Mouse (Mus musculus) hindbrain, embryonic 13.5 days (tissue): ENCODE data around the gene Cbx4. TPM values are rescaled to one million over a fixed set of nuclear protein-coding genes. Genes with fewer than 3 reads are reported as not detected.

Experiments
- ATAC-seq: fragments of 200-750 bp; cut with Nextera tagmentation; 2 replicates; pipeline ENCODE4 v1.8.0; 2017; ENCODE audit warnings: moderate TSS enrichment; ENCODE audit not compliant: low FRiP score
- H3K27ac ChIP-seq: fragments of 300-500 bp; sonication (generic); 2 replicates; pipeline ENCODE4 v1.5.1; 2015; ENCODE audit warnings: inconsistent platforms, mild to moderate bottlenecking, moderate library complexity
- H3K27me3 ChIP-seq: fragments of 300-500 bp; sonication (generic); 2 replicates; pipeline ENCODE4 v1.6.1; 2015; ENCODE audit warnings: mild to moderate bottlenecking, inconsistent platforms
- H3K36me3 ChIP-seq: fragments of 300-500 bp; sonication (generic); 2 replicates; pipeline ENCODE4 v1.6.1; 2015; ENCODE audit warnings: mild to moderate bottlenecking, inconsistent platforms
- H3K4me1 ChIP-seq: fragments of 300-500 bp; sonication (generic); replicated peaks from 2 replicates; pipeline ENCODE4 v1.6.1; 2015; ENCODE audit warnings: inconsistent platforms
- H3K4me2 ChIP-seq: fragments of 300-500 bp; sonication (generic); 2 replicates; pipeline ENCODE4 v1.6.1; 2015; ENCODE audit warnings: inconsistent platforms, mild to moderate bottlenecking, moderate library complexity
- H3K4me3 ChIP-seq: fragments of 300-500 bp; sonication (generic); 2 replicates; pipeline ENCODE4 v1.5.1; 2015; ENCODE audit warnings: mild to moderate bottlenecking, inconsistent platforms
- H3K9ac ChIP-seq: fragments of 300-500 bp; sonication (generic); 2 replicates; pipeline ENCODE4 v1.6.1; 2015; ENCODE audit warnings: mild to moderate bottlenecking, inconsistent platforms
- H3K9me3 ChIP-seq: fragments of 300-500 bp; sonication (generic); 2 replicates; pipeline ENCODE4 v1.6.1; 2016; ENCODE audit warnings: inconsistent platforms
- WGBS: fragments of 180-500 bp; shearing (Covaris S2); methylation state at CpG from one replicate; pipeline ENCODE4 v1.1.7; 2015; 5-methylcytosine and 5-hydroxymethylcytosine counted together
- polyA plus RNA-seq: library from polyadenylated mRNA; unstranded; fragments of >200 nt; fragmentation: Nextera tagmentation; extraction: Ambion mirVana; gene quantifications from 2 replicates; pipeline ENCODE4 v1.2.1, GENCODE M21; 2015

Cbx4 gene
- polyA plus RNA-seq, 1 experiment from 2014 or later, result 14.1 TPM

DNA sequence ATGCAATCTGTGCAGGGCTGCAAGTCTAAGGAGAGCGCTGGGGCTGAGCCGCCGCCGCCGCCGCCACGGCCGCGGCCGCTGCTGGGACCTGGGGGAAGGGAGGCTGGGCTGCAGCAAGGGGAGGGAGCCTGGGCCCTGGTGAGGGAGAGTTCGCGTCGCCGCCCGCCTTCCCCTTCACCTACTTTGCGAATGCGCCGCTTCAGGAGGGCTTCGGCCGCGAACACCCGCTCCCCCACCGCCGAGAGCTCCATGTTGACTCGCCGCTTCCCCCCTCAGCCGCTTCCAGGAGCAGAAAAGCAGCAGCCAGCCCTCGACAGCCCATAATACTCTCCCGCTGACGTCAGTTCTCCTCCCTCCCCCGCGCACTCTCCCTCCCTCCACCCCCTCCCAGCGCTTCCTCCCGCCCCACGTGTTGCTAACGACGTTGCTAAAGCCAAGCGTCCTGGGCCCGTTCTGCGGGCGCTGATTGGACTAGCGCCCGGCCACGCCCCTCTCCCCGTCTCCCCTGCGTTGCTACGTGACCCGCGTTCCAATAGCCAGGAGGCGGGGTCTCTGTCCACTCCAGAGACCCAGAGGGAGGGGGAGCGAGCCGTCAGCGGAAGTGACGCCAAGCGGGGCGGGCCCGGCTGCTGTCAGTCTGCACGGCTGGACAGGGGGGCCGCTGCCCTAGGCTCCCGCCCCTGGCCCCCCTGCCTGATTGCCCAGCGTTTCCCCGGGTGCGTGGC lies 45.3 kb downstream of the Cbx4 start, which contains the start of gene Cbx8:
Gene Cbx8, minus strand, starts transcription at position 370 of the 725 bp plus-strand sequence.
- H3K36me3 ChIP-seq, result peaks cover 7% of the 10 kb centered on the region
- peak; percentile 90 for ATAC-seq
- H3K9ac ChIP-seq, result peak within 1 kb of the TSS; percentile 89
- peak within 1 kb of the TSS; percentile 94 for H3K27ac ChIP-seq
- under 1% methylated on average over 58 of the region's 63 CpGs for WGBS
- peak within 1 kb of the TSS; percentile 86 for H3K4me2 ChIP-seq
- H3K27me3 ChIP-seq, result peaks cover 82% of the 10 kb centered on the region
- no peaks in the 10 kb centered on the region for H3K9me3 ChIP-seq
- H3K4me1 ChIP-seq, result peaks cover 73% of the 10 kb centered on the region
- peak within 1 kb of the TSS; percentile 74 for H3K4me3 ChIP-seq

DNA sequence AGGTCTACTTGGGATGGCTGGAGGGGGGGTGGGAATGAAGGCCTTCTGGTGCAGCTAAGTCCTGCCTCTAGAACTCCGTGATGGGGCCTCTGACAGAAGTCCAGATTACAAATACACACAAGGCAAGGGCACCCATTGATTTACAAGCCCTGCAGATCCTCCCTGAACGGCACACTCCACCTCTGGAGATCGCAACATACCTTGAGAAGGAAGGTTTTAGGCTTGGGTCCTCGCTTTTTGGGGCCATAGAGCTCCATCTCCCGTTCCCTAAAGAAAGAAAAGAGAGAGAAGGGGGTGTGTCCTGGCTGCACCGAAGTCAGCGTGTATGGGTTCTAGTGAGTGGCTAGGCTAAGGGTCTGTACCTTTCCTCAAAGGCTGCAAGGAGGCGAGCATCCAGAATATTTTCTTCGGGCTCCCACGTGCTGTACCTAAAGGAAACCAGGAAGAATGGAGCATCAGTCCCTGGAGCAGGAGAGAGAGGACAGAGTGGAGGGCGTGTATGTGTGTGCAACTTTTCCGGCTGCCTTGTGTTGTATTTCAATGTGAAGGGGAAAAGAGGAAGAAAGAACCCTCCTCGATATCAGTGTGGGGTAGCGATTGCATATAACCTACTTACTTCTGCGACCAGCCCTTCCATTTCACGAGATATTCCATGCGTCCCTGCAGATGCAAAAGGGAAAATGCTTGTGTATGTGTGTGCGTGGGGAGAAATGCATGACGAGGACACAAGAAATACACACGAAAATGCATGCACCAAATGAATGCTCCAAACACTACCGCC lies 46.1 kb downstream of the Cbx4 start:
- Histone ChIP-seq H3K4me2 (peak overlapping the region; percentile 80), H3K27ac (peak overlapping the region; percentile 91), H3K9ac (peak overlapping the region; percentile 89), H3K27me3 (peaks cover 82% of the 10 kb centered on the region), H3K4me3 (peak overlapping the region; percentile 74), H3K9me3 (no peaks in the 10 kb centered on the region), H3K4me1 (peaks cover 78% of the 10 kb centered on the region), H3K36me3 (peaks cover 7% of the 10 kb centered on the region)
- 5% methylated on average over 21 of the region's 21 CpGs for WGBS
- no peak for ATAC-seq

DNA sequence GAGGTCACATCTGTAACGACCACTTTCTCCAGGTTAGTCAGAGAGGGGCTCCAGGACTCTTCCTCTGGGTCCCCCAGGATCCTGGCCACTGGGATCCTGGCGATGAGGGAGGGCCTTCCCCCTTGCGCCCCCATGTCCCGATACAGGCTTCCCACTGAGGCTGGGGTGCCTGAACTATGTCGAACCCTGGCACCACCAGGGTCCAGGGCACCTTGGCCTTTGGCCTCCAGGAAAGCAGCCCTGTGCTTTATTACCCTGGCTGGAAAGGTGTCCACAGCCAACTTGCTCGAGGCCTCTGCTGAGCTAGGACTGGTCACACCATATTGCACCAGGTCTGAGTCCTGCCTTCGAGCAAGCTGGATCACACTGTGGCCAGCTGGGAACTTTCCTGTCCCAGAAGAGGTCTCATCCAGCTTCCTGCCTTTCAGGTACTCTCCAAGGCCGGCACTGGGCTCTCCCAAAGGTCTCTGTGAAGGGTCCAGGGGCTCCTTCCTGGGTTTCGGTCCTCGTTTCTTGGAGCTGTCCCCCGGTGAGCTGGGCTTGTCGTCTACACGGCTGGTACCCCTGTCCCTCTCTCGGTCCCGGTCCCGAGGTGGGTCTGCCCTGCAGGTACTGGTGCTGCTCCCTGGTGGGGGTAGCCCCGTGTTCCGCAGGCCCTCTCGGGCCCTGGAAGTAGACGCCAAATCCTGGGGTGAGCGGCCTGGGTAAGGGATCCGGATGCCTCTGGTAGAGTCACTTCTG lies 47.1 kb downstream of the Cbx4 start:
- ATAC-seq, result no peak
- H3K9me3 ChIP-seq, result no peaks in the 10 kb centered on the region
- peaks cover 82% of the 10 kb centered on the region for H3K27me3 ChIP-seq
- H3K9ac ChIP-seq, result peak overlapping the region; percentile 89
- peak overlapping the region; percentile 80; the same call in 1 of the 2 replicates for H3K4me2 ChIP-seq
- peaks cover 80% of the 10 kb centered on the region for H3K4me1 ChIP-seq
- H3K4me3 ChIP-seq, result peak overlapping the region; percentile 11; the same call in 1 of the 2 replicates
- no peak overlapping the region for H3K27ac ChIP-seq
- WGBS, result 30% methylated on average over 22 of the region's 22 CpGs
- peaks cover 7% of the 10 kb centered on the region for H3K36me3 ChIP-seq

DNA sequence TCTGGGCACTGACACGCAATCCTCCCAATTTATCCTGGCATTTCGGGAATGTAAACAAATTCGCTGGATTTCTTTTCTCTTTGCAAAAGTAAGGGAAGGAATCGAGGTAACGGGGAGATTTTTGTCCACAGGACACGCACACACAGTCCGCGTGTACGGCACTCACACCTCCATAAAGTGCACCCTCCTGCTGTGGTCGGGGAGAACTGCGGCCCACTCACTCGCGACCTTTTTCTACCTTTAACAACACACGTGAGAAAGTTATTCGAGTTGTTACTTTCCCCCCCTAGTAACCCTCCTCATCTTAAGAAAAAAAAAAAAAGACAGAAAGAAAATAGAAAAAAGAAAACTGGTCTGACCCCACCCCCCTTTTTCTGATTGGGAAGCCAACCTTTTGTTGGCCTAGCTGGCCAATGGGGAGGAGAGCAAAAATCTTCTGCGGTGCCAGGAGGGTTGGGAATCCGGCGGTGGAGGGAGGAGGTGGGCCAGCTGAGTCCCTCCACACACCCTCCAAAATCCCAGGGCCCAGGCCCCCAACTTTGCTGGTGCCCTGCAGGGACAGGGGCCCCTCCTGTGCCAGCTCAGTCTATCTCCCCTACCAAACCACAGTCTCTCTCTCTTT lies 48.1 kb downstream of the Cbx4 start:
- peaks cover 82% of the 10 kb centered on the region for H3K27me3 ChIP-seq
- peak overlapping the region; percentile 43 for H3K4me3 ChIP-seq
- H3K9me3 ChIP-seq, result no peaks in the 10 kb centered on the region
- peaks cover 7% of the 10 kb centered on the region for H3K36me3 ChIP-seq
- H3K9ac ChIP-seq, result peak overlapping the region; percentile 68
- H3K4me2 ChIP-seq, result peak overlapping the region; percentile 70
- WGBS, result 8% methylated on average over 18 of the region's 18 CpGs
- no peak for ATAC-seq
- H3K4me1 ChIP-seq, result peaks cover 82% of the 10 kb centered on the region
- H3K27ac ChIP-seq, result no peak overlapping the region

DNA sequence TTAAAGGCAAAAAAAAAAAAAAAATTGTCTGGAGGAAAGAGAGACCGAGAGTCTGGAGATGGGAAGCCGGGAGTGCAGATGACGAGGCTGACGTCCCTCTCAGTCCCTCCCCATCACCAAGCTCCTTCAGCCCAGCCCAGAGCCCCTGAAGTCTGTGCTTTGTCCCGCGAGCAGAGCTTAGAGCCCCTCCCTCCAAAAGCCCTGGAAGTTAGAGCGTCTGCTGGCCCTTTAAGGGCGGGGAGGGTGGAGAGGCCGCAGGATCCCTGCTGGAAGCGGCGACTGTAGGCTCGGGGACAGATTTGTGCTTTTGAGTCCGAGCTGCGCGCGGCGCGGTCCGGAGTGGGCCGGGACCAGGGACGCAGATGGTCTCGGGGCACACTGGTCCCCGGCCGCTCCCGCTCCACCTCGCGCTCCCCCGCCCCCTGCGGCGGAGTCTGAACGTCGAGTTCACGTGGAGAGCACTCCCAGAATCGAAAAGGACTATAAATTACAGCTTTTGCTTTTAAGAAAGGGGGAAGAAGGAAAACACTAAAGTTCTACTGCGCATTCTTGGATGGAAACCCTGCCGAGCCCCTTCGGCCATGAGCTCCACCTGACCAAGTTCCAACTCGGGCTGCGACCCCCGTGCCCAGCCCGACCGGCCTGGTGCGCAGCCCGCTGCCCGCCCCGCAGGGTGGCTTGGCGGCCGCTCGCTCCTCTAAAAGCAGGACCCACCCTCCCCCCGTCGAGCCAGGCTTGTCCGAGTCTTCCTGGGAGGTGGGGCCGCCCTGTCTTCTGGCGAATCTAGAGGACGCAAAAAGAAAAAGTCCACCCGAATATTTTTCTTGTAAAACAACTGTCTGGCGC lies 48.9 kb downstream of the Cbx4 start:
- WGBS, result 3% methylated on average over 57 of the region's 57 CpGs
- Histone ChIP-seq H3K27ac (no peak overlapping the region), H3K4me3 (peak overlapping the region; percentile 43), H3K9ac (peak overlapping the region; percentile 68), H3K4me2 (peak overlapping the region; percentile 70), H3K4me1 (peaks cover 76% of the 10 kb centered on the region), H3K36me3 (peaks cover 7% of the 10 kb centered on the region), H3K9me3 (no peaks in the 10 kb centered on the region), H3K27me3 (peaks cover 74% of the 10 kb centered on the region)
- no peak for ATAC-seq

DNA sequence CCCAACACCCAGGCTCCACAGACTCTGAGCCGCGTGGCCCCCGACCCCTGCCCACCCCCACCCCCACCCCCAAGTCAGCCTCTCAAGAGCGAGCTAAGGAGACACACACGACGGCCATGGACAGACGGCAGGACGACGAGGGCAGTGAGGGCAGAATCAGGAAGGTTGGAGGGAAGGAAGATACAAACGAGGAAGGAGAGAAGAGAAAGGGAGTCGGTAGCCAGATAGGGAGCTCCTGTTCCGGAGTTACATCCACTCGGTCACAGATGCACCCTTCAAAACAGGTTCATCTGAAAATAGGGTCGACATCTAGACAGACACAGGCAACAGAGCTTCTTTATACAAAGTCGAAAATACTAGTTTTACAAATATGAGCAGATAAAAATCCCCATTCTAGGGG lies 49.6 kb downstream of the Cbx4 start:
- no peak overlapping the region for H3K9ac ChIP-seq
- 0 out of 2 replicates have a peak overlapping the region, but pooled peaks have one; percentile 43 for H3K4me3 ChIP-seq
- H3K4me2 ChIP-seq, result 0 out of 2 replicates have a peak overlapping the region, but pooled peaks have one; percentile 2
- peaks cover 67% of the 10 kb centered on the region for H3K27me3 ChIP-seq
- ATAC-seq, result no peak
- no peaks in the 10 kb centered on the region for H3K9me3 ChIP-seq
- peaks cover 69% of the 10 kb centered on the region for H3K4me1 ChIP-seq
- peaks cover 7% of the 10 kb centered on the region for H3K36me3 ChIP-seq
- H3K27ac ChIP-seq, result no peak overlapping the region
- 1% methylated on average over 15 of the region's 15 CpGs for WGBS

DNA sequence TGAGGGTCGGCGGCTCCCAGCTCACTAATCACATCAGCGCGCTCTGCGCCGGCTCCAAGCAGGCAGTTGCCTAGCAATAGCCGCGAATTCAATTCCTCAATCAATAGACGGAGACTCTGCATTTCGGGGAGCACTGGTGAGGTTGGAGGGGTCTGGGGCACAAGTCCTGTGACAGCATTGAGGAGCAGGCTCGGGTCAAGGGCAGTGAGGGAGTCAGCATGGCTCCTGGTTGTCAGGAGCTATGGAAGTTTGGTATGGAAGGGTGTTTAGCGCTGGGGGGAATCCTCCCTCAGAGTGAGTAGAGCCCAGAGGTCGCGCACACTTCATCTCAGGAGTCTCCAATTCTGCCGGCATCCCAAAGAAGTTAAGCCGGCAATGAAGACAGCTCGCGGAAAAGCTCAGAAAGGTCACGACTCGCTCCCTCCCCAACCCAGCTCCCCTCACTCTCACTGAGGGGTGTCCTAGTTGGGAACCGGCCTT lies 50.3 kb downstream of the Cbx4 start:
- Histone ChIP-seq H3K9me3 (no peaks in the 10 kb centered on the region), H3K27ac (no peak overlapping the region), H3K4me3 (peak overlapping the region; percentile 14), H3K4me2 (peak overlapping the region; percentile 18; the same call in 1 of the 2 replicates), H3K36me3 (peaks cover 10% of the 10 kb centered on the region), H3K4me1 (peaks cover 67% of the 10 kb centered on the region), H3K27me3 (peaks cover 66% of the 10 kb centered on the region), H3K9ac (no peak overlapping the region)
- 2% methylated on average over 21 of the region's 21 CpGs for WGBS
- ATAC-seq, result no peak

DNA sequence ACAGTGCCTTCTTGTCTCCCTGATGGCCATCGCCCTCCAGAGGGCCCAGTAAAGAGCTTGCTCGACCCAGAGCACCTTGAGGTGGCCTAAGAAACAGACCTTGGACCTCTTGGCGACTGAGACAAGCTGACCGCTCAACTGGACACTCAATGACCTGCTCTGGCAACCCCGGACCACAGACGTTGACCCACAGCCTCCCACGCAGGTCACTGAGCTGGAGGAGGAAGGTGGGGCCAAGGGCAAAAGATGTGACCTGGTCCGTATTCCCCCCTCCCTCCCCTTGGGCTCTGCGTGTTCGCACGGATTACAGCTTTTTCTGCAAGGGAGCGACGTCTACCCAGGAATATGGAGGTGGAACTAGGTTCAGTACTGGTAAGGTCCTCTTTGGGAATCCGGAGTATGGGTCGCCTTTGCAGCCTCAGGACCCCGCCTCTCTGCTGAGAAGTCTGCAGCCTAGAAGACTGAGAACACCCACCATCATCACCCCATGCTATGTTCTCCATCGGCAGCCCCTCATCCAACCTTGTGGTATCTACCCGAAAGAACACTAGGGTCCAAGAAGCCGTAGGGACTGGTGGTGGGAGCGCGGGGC lies 50.8 kb downstream of the Cbx4 start:
- no peak for ATAC-seq
- no peak overlapping the region for H3K27ac ChIP-seq
- 1% methylated on average over 21 of the region's 21 CpGs for WGBS
- no peak overlapping the region for H3K9ac ChIP-seq
- peaks cover 66% of the 10 kb centered on the region for H3K4me1 ChIP-seq
- H3K36me3 ChIP-seq, result peaks cover 15% of the 10 kb centered on the region
- H3K9me3 ChIP-seq, result no peaks in the 10 kb centered on the region
- peaks cover 66% of the 10 kb centered on the region for H3K27me3 ChIP-seq
- peak overlapping the region; percentile 14 for H3K4me3 ChIP-seq
- peak overlapping the region; percentile 44 for H3K4me2 ChIP-seq

DNA sequence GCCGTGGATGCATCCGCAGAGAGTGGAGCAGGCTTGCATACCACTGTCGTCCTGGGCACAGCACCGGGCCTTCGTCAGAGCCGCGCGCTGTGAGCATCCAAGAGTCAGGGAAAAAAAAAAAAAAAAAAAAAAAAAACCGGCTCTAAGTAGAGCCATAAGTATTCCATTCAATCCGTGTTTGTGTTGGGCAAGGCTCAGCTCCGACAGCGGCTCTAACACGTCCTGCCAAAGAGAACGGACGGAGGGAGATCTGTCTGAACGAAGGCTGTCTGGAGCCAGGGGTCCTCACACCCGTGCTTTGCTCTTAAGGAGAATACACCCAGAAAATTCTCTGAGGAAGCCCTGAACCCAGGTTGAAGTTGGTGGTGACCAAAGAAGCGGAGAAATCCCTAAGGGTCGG lies 51.4 kb downstream of the Cbx4 start:
- Histone ChIP-seq H3K9me3 (no peaks in the 10 kb centered on the region), H3K9ac (no peak overlapping the region), H3K4me1 (peaks cover 60% of the 10 kb centered on the region), H3K27me3 (peaks cover 65% of the 10 kb centered on the region), H3K4me2 (peak overlapping the region; percentile 44), H3K36me3 (peaks cover 21% of the 10 kb centered on the region), H3K4me3 (peak overlapping the region; percentile 20), H3K27ac (no peak overlapping the region)
- 3% methylated on average over 19 of the region's 19 CpGs for WGBS
- ATAC-seq, result no peak

DNA sequence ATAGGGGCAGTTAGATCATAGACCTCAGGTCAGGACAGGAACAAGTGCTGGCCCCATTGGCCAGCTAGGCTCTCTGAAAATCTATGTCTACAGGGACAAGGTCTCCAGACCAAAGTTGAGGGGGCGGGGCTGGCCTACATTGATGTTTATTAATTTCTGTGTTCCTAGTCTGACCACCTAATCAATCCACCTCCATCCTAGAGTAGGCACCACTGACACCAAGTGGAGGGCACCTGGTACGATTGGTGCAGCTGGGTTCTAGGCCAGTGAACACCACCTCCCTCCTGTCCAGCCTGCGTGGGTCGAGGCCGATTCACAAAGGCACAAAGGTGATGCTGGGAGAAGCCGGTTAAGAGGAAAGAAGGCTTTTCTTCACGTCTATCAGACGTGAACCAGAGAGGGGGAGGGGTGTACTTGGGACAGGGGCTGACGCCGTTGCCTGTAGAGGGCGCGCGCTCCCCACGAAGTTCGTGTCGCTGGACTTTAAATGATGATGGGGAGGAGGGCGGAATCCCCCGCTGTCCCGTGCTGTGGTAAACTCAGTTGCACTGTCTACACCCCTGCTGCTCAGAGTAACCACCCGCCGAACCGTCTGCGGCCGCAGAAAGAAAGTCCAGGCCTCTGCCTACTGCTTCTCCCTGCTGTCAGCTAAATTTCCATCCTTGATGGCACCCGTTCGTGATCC lies 52.0 kb downstream of the Cbx4 start:
- no peak for ATAC-seq
- Histone ChIP-seq H3K4me3 (peak overlapping the region; percentile 20), H3K27me3 (peaks cover 59% of the 10 kb centered on the region), H3K27ac (no peak overlapping the region), H3K9me3 (no peaks in the 10 kb centered on the region), H3K9ac (no peak overlapping the region), H3K4me2 (peak overlapping the region; percentile 44), H3K4me1 (peaks cover 57% of the 10 kb centered on the region), H3K36me3 (peaks cover 25% of the 10 kb centered on the region)
- 1% methylated on average over 26 of the region's 26 CpGs for WGBS
